Mouse (Mus musculus) adrenal gland, adult 18-20 months (tissue): Measurements from ENCODE around the gene Olfr653. TPM values are rescaled to one million over a fixed set of nuclear protein-coding genes. Genes with fewer than 3 reads are reported as not detected.

Experiments
- DNase-seq, 2 experiments: peaks; one replicate each; pipeline ENCODE4 v3.0.0; 2021 to 2022; ENCODE audit warnings: low spot score in 2 of 2
- long read RNA-seq, 2 experiments: library from polyadenylated mRNA; stranded (forward); transcript quantifications; one replicate each; pipeline ENCODE4 v2.0.0; 2021
- total RNA-seq, 2 experiments: library from RNA; stranded (reverse); gene quantifications; 1 replicate in 1 of 2; 2 replicates in 1 of 2; pipeline ENCODE4 v1.2.3; 2021

The Olfr653 gene
- not detected for total RNA-seq
- long read RNA-seq, experiment 1 = 0 reads
- long read RNA-seq, experiment 2 = 0 reads

DNA sequence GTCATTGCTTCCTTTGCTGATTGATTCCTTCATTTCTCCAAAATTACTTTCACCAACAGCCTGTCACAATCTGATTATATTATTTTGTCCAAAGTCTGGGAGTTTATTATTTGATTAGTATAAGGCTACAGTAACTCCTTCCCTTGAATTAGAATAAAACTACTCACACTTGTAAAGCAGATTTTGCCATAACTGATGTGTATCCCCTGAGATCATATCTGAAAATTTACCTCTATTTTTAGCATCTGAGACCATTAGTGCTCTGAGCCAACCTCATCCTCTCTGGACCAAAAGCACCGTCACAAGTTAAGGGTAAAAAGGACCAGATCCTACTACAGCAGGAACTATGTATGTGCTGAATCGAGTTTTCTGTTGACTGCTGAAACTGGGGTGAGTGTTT lies at the start of gene Olfr653:
TSS of gene Olfr653 (plus strand) at position 301 of the 400 bp plus-strand sequence.
- no peak for DNase-seq

DNA sequence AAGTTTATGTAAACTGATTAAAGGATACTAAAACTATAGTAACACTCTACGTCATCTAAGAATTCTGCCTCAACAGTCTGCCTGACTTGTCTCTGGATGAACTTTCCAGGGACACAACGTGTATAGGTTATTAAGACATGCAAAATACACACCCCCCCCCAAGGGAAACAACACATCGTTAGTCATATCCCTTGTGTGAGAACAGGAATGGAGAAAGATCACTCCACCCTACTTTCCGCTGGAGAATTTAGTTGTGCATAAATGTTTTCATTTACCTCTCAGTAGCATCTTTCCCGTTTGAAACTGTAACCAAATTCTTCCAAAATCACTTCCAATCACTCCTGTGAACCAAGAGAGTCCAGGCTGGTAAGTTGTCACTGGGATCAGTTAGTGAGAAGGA lies 27.3 kb upstream of the Olfr653 start, which contains the start of gene Olfr651:
TSS of gene Olfr651 (plus strand) at position 301 of the 400 bp plus-strand sequence.
- DNase-seq = no peak

DNA sequence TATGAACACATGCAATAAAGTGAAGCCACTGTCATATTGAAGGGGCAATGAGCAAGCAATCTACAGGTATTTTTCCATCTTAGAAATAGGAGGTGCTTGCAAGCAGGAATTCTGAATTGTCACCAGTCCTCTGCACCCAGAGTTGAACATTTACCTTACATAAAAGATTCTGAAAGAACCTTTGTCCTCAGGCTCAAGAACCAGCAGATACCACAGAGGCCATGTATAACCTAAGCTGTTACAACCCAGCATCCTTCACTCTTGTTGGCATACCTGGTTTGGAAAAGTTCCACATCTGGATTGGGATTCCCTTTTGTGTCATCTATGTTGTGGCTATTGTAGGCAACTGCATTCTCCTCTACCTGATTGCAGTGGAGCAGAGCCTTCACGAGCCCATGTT lies 24.4 kb upstream of the Olfr653 start:
- DNase-seq = no peak

DNA sequence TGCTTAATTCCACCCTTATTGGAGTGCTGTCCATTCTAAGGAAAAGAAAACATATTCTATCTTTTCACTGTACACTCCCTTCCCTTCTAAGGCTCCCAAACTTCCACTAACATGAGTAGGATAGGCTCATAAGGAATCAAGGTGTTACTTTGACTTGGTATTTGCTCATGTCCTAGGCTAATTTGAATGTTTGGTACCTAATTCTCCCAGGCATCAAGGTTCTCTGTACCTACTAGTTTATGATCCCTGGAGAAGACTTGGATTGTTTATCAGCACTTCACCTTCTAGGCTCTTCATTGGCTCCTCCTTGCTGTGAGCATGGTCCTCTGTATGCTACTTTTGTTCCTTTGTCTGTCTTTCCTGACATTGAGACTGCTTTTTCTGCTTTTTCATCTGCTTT lies 16.5 kb upstream of the Olfr653 start, which contains the start of gene Olfr652:
TSS of gene Olfr652 (plus strand) at position 301 of the 400 bp plus-strand sequence.
- no peak for DNase-seq

DNA sequence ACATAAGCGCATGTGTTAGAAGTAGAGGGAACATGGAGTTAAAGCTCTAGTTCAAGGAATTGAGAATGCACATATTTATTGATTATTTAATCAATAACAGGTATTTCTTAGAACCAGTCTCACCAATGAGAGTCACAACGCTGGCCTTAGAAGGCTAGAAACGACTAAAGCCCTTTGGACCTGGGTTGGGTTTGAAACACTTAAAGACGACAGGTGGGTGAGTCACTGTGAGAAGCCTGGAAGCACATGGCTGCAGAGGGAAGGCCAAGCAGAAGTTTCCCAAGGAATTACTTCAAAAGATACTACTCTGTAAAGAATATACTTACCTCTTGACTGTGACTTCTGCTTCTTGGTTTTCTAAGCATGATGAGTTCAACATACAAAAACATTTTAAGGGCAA lies 3.7 kb downstream of the Olfr653 start:
- DNase-seq = no peak

DNA sequence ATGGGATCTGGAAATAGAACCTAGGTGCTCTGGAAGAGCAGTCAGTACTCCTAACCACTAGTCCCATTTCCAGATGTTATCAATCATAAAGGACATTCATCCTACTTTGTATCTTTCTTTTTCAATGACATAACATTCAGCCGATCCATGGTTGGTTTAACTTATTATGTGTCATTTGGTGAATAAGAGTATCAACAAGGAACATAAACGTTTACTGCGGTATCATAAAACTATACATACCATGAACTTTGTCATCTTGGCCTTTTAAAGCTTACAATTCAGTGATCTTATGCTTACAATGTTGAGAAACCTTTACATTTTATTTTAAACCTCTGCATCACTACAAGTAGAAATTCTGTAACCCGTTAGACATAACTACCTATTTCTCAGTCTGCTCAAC lies 4.3 kb downstream of the Olfr653 start:
- no peak for DNase-seq

DNA sequence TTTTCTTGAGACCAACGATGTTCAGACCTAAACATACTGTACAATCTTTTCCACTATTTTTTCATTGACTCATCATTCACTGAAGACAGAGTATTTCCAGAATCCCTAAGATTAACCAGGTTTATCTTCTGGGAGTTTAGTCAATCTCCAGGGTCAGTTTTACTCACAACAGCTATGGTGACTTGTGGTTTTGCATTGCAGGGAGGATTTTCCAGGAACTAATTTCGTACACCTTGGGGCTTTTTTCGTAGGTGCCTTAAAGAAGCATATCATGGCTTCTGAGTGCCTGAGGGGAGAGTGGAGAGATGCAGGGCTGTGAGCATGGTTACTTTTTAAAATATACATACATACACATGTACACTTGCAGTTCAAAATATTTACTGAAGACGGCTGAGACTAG lies 9.6 kb downstream of the Olfr653 start, which contains the start of gene Olfr654:
TSS of gene Olfr654 (plus strand) at position 301 of the 400 bp plus-strand sequence.
- no peak for DNase-seq

DNA sequence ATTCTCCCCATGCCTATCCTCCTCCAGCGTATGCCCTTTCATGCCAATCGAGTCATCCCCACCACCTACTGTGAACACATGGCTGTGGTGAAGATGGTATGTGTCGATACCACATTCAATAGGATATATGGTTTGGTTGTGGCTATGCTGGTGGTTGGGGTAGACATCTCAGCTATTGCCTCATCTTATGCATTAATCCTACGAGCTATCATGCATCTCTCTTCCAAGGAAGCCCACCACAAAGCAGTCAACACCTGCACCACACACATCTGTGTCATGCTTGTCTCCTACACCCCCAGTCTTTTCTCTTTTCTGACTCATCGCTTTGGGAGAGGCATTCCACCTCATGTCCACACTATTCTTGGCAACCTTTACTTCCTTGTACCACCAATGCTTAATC lies 11.2 kb downstream of the Olfr653 start:
- no peak for DNase-seq

DNA sequence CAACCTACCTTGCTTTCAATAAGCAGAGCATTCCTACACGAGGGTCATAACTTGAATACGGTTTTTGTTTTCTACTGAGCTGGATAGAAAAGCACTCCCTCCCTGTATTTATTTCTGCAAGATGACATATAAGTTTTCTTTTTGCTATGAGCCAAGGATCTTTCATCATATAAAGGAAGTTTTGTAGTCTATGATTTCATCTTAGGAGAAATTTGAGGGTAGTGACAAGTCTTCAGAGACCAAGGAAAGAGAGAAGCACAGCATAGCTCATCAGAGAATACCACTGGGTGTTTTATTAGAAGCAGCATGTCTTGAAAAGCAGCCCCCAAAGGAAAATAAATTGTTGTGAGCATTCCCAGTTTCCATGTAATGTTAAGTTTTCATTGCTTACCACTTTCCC lies 24.6 kb downstream of the Olfr653 start, which contains the start of gene Olfr655:
TSS of gene Olfr655 (minus strand) at position 101 of the 400 bp plus-strand sequence.
- no peak for DNase-seq

DNA sequence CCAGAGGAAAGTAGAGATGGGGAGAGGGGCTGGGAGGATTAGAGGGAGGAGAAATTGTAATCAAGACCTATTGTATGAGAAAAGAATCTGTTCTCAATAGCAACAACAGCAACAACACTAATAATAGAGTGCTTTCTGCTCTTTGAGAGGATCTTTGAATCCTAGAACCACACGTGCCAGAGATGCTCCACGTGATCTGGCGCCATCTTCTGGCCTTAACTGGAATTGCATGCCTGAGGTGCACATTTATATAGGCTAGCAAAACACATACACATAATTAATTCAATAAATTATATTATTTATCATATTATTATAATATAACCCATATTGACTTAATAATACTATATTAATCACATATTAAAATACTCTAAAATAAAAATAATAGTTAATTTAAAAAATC lies 26.1 kb downstream of the Olfr653 start:
- peak; percentile 26 to 55 for DNase-seq

DNA sequence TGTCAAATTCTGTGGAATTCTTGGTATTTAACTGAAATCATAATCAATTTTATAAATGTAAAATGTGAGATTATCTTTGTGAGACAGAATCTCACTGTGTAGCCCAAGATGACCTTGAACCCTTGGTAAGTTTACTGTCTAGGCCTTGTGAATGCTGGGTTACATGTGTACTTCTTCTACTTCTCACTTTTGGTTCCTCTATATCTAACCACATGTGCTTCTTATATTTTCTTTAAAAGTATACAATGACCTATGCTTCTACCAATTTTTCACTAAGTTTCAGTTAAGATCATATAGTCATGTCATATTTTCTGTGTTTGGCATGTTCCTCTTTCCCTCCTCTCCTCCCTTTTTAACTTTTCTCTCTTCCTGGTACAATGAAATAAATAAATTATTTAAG lies 27.6 kb downstream of the Olfr653 start:
- no peak for DNase-seq

DNA sequence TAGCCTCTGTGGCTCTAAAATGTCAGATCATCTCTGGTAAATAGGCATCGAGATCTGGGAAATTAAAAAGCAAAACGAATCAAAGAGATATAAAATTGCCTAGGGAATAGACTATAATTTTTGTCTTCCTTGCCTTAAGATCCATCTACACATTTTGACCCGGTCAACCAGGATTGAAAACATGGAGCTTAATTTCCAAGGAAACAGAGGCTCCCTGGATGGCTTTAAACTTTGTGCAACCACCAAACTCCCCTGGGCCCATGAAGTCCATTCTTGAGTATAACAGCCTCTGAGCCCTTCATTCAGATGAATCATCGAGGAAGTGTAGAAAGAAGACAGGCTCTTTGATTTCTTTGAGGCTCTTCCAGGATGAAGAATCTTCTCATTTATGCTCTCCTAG lies 36.5 kb downstream of the Olfr653 start, which contains the start of gene Olfr656:
TSS of gene Olfr656 (plus strand) at position 301 of the 400 bp plus-strand sequence.
- no peak for DNase-seq

DNA sequence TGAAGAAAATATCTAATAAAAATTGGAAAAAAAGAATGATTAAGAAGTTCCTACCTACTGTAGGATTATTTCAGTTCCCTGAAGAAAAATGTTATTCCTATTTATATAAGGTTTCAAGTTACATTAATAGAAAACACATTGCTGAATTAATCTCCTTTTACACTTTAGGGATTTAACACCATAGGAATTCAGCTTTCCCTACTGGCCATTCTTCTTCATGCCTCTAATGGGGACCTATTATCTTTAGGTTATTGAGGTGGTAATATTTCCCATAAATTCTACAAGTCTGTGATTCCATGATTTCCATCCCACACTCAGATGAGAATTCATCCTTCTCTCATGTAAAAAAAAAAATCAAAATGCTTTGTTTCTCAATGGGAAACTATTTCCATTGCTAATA lies 47.4 kb downstream of the Olfr653 start, which contains the start of gene Olfr657:
TSS of gene Olfr657 (plus strand) at position 301 of the 400 bp plus-strand sequence.
- DNase-seq = no peak

Other genes starting within 250 kb of the Olfr653 start
- under 1 TPM; 0.38 to 0.56 TPM for gene Trim34b, start 247.8 kb upstream of the Olfr653 start, total RNA-seq
- 10 to 100 TPM in 1 of 2 experiments, 1 to 10 TPM in 1; 6.3 to 10.0 TPM for gene Trim12c, start 224.0 kb upstream of the Olfr653 start, total RNA-seq
- gene Trim30b, start 207.4 kb upstream of the Olfr653 start, total RNA-seq = under 1 TPM in 1 of 2 experiments, not detected in 1; 0.38 TPM
- under 1 TPM; 0.17 to 0.22 TPM for gene Trim30c, start 176.5 kb upstream of the Olfr653 start, total RNA-seq
- gene Trim30a, start 112.1 kb upstream of the Olfr653 start, total RNA-seq = 1 to 10 TPM; 4.8 to 5.1 TPM
- gene Trim30d, start 69.5 kb upstream of the Olfr653 start, total RNA-seq = 1 to 10 TPM; 2.2 to 4.8 TPM
- not detected for gene Olfr651, start 27.2 kb upstream of the Olfr653 start, total RNA-seq
- not detected for gene Olfr652, start 16.4 kb upstream of the Olfr653 start, total RNA-seq
- gene Olfr654, start 9.7 kb downstream of the Olfr653 start, total RNA-seq = not detected
- not detected for gene Olfr655, start 24.5 kb downstream of the Olfr653 start, total RNA-seq
- not detected for gene Olfr656, start 36.6 kb downstream of the Olfr653 start, total RNA-seq
- not detected for gene Olfr657, start 47.5 kb downstream of the Olfr653 start, total RNA-seq
- not detected for gene Olfr658, start 70.0 kb downstream of the Olfr653 start, total RNA-seq
- not detected for gene Olfr659, start 89.4 kb downstream of the Olfr653 start, total RNA-seq
- not detected for gene Olfr661, start 109.2 kb downstream of the Olfr653 start, total RNA-seq
- gene Usp17le, start 200.2 kb downstream of the Olfr653 start, total RNA-seq = not detected